8 mouse cellular contexts compared by ENCODE assay signal in genomic region chr17:35424624-35425416, GRCm38 (mm10). TPM values are rescaled to one million over a fixed set of nuclear protein-coding genes. Genes with fewer than 3 reads are reported as not detected.
DNase-seq lines count a peak whose midpoint lies in the region; ATAC-seq and TF ChIP-seq lines count a peak whose summit lies in the region.
"Not testable (repeated sequence)": the region's sequence is repeated elsewhere in the genome, so short reads cannot be mapped to it uniquely, and the experiment has no call there.

H2-Q6 (plus strand) TSS chr17:35424850.

- H3K27me3 ChIP-seq in hindbrain, postnatal 0 days (ENCODE audit: insufficient read depth, low read length): not testable (repeated sequence)

- intact Hi-C loops in left cerebral cortex, adult 2 months (cut with DNase I): not testable (repeated sequence)

- not testable (repeated sequence) for H3K4me1 ChIP-seq in hindbrain, postnatal 0 days (ENCODE audit: insufficient read depth, low read length); olfactory bulb, adult 2 months (ENCODE audit: control insufficient read depth, insufficient read depth, low read length)

- TF ChIP-seq POLR2A in olfactory bulb, adult 2 months (IDR thresholded peaks at IDR 0.05; ENCODE audit: insufficient read depth, low read depth, low read length): not testable (repeated sequence)

- peak within 1 kb of the TSS; percentile 35 for H3K9ac ChIP-seq in hindbrain, postnatal 0 days (replicated peaks; ENCODE audit: low read length)

- not testable (repeated sequence) for H3K27ac ChIP-seq in hindbrain, postnatal 0 days; left cerebral cortex, adult 2 months; olfactory bulb, adult 2 months (ENCODE audit: insufficient read depth, low read depth, low read length)

- DNase-seq in Muller cell, postnatal 12 days (ENCODE audit: inconsistent ontology term): peak; percentile 86
- peak; percentile 74 for DNase-seq in embryo, embryonic 10.5 days (ENCODE audit: low spot score)
- DNase-seq in heart, adult 11 months: peak; percentile 99
- DNase-seq in hindbrain, postnatal 0 days (ENCODE audit: low spot score): peak; percentile 70
- not testable (repeated sequence) for DNase-seq in left cerebral cortex, adult 2 months (ENCODE audit: extremely low spot score in 1 of 2, low spot score in 2 of 2)
- peak; percentile 85 for DNase-seq in lung, postnatal 36 days
- peak; percentile 22 for DNase-seq in thymus, postnatal 25 days

- ATAC-seq in hindbrain, postnatal 0 days: peak; percentile 88

- not testable (repeated sequence) for TF ChIP-seq CTCF in hindbrain, postnatal 0 days (IDR thresholded peaks at IDR 0.05; ENCODE audit: low read depth); left cerebral cortex, adult 2 months (IDR thresholded peaks at IDR 0.05); olfactory bulb, adult 2 months (IDR thresholded peaks at IDR 0.05; ENCODE audit: insufficient read depth, low read depth, low read length)

- 2% methylated on average over 48 of the region's 66 CpGs for WGBS in hindbrain, postnatal 0 days
- WGBS in olfactory bulb, adult 2 months: 2% methylated on average over 57 of the region's 66 CpGs

- H3K9me3 ChIP-seq in hindbrain, postnatal 0 days (ENCODE audit: low read length): not testable (repeated sequence)

- H3K4me3 ChIP-seq in hindbrain, postnatal 0 days (ENCODE audit: low read length): peak within 1 kb of the TSS; percentile 36
- peak within 1 kb of the TSS; percentile 24 for H3K4me3 ChIP-seq in left cerebral cortex, adult 2 months
- H3K4me3 ChIP-seq in olfactory bulb, adult 2 months (ENCODE audit: insufficient read depth, low read depth, low read length): peak within 1 kb of the TSS; percentile 35

- not testable (repeated sequence) for H3K36me3 ChIP-seq in hindbrain, postnatal 0 days (ENCODE audit: insufficient read depth, low read length)

- peak within 1 kb of the TSS; percentile 55 for H3K4me2 ChIP-seq in hindbrain, postnatal 0 days (ENCODE audit: low read depth, low read length)

RNA-seq across cellular contexts. Expression of gene H2-Q6, which starts in this region (rescaled TPM):
- total RNA-seq in hindbrain, postnatal 0 days (2014; rRNA removed): 1.2 TPM in 1 of 2 replicates, not detected in the other
- polyA plus RNA-seq in hindbrain, postnatal 0 days (2015; fragmentation: Nextera tagmentation; extraction: Ambion mirVana): 0.49 and 0.85 TPM in 2 replicates
- total RNA-seq in left cerebral cortex, adult 2 months (2021): under 1 TPM in 1 of 2 experiments, not detected in 1; 0.59 TPM
- not detected in 2 replicates for polyA plus RNA-seq in olfactory bulb, adult 2 months (2012; ENCODE audit: insufficient read depth, insufficient read length, low replicate concordance, missing spikeins)
